Mouse (Mus musculus): Measurements from ENCODE around the gene Gm20547.

Gm20547 gene

GRCm38 (mm10) chr17:34895724-34896123 is 13.9 kb upstream of the Gm20547 start:
- DNase-seq: no peak

- peak; percentile 44 for DNase-seq
Measured at GRCm38 (mm10) chr17:34894801-34895530, 13.1 kb upstream of the Gm20547 start.

GRCm38 (mm10) chr17:34894074-34894597 is 12.3 kb upstream of the Gm20547 start:
- DNase-seq: peak; percentile 92

GRCm38 (mm10) chr17:34893072-34893824 is 11.4 kb upstream of the Gm20547 start:
- no peak for DNase-seq

GRCm38 (mm10) chr17:34891377-34891776 is 9.5 kb upstream of the Gm20547 start:
- DNase-seq: no peak

- no peak for DNase-seq
Measured at GRCm38 (mm10) chr17:34890074-34890743, 8.4 kb upstream of the Gm20547 start.

- no peak for DNase-seq
Measured at GRCm38 (mm10) chr17:34887942-34888341, 6.1 kb upstream of the Gm20547 start.

- no peak for DNase-seq
Measured at GRCm38 (mm10) chr17:34885615-34886014, 3.8 kb upstream of the Gm20547 start.

GRCm38 (mm10) chr17:34884704-34885103 is 2.9 kb upstream of the Gm20547 start:
- no peak for DNase-seq

GRCm38 (mm10) chr17:34883332-34883731 is 1.5 kb upstream of the Gm20547 start:
- DNase-seq: no peak

GRCm38 (mm10) chr17:34881166-34881565 is 676 bp downstream of the Gm20547 start:
- DNase-seq: no peak

GRCm38 (mm10) chr17:34879336-34879879 is 2.4 kb downstream of the Gm20547 start, which contains the start of gene Zbtb12:
Zbtb12 (plus strand) TSS chr17:34879483.
- DNase-seq: no peak

GRCm38 (mm10) chr17:34874321-34874720 is 7.5 kb downstream of the Gm20547 start:
- DNase-seq: no peak

GRCm38 (mm10) chr17:34865981-34866380 is 15.9 kb downstream of the Gm20547 start:
- no peak for DNase-seq

GRCm38 (mm10) chr17:34862416-34863081 is 19.3 kb downstream of the Gm20547 start, which contains the start of gene Cfb:
Cfb (minus strand) TSS chr17:34862518.
- DNase-seq: peak; percentile 82

GRCm38 (mm10) chr17:34861704-34862415 is 20.0 kb downstream of the Gm20547 start:
- DNase-seq: peak; percentile 83

- DNase-seq: no peak
Measured at GRCm38 (mm10) chr17:34860514-34860913, 21.3 kb downstream of the Gm20547 start.

GRCm38 (mm10) chr17:34858670-34859069 is 23.2 kb downstream of the Gm20547 start:
- DNase-seq: no peak

- DNase-seq: no peak
Measured at GRCm38 (mm10) chr17:34855825-34856224, 26.0 kb downstream of the Gm20547 start.

GRCm38 (mm10) chr17:34854761-34855160 is 27.1 kb downstream of the Gm20547 start:
- DNase-seq: no peak

- no peak for DNase-seq
Measured at GRCm38 (mm10) chr17:34853511-34853910, 28.3 kb downstream of the Gm20547 start.

All from kidney, adult 11 months (tissue).